Mouse (Mus musculus) CH12.LX (cell line): ENCODE data around the gene Hk1.

Source experiments
- CTCF ChIP-seq, 2 experiments: IDR thresholded peaks in 1 of 2; conservative IDR thresholded peaks in 1 of 2; 2 replicates each; pipeline ENCODE4 v1.5.1; 2011 to 2012; ENCODE audit warnings: low read depth in 2 of 2, low read length in 2 of 2, improper control_type of control experiment in 1 of 2, inconsistent platforms in 1 of 2, mild to moderate bottlenecking in 1 of 2, moderate library complexity in 1 of 2
- KAT2A ChIP-seq: IDR thresholded peaks from 2 replicates; pipeline ENCODE4 v1.6.1; 2012; ENCODE audit warnings: low read length, improper control_type of control experiment, inconsistent platforms; ENCODE audit not compliant: insufficient replicate concordance
- ZKSCAN1 ChIP-seq: IDR thresholded peaks from 2 replicates; pipeline ENCODE4 v1.6.1; 2012; ENCODE audit warnings: low read depth, inconsistent platforms, low read length, improper control_type of control experiment, borderline replicate concordance

DNA sequence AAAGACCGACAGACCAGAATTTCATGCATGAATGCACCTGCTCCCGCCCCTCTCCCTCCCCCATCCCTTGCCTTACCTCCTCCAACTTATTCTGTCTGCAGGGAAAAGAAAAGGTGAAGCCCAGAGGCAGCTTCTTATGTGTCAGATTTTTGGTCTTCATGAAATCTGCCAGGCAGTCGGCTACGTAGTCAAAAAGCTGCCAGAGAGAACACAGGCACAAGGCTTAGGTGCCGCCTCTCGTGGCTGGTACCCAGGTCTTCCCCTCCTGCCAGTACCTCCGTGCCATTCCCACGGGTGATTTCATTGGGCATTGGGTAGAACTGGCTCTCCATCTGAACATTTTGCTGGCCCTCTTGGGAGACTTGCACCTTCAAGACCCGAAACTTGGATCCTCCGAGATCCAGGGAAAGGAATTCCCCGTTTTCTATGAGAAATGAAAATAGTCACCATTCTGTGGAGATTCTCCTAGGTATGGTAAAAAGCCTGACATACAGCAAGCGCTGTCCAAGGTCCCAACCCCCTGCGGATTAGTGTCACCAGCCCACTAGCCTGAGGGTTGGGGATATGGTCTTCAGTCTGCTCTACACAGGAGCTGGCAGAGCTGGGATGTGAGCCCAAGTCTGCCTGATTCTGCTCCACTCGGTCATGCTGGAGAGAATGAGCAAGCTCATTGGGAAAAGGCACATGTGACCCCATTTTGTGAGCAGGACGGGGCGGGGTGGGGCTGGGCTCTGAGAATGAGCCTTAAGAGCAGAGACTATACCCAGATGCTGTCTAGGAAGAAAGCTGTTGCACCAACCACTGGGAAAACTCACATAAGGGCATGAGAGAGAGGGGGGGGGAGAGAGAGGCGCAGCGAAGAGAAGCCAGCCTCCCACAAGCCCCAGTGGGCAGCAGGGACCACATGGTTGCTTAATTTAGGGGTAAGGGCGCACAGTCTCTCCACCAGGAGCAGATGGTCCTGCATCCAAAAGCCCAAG is 32.0 kb upstream of the Hk1 start:
- TF ChIP-seq CTCF (conservative IDR thresholded peaks at IDR 0.05 in 1 of 2, IDR thresholded peaks at IDR 0.05 in 1 of 2; ENCODE audit: low read depth in 2 of 2, low read length in 2 of 2): no peak
- TF ChIP-seq ZKSCAN1: no peak
- no peak for TF ChIP-seq KAT2A
